Mouse (Mus musculus): Measurements from ENCODE around the gene Pnma1.

DNA sequence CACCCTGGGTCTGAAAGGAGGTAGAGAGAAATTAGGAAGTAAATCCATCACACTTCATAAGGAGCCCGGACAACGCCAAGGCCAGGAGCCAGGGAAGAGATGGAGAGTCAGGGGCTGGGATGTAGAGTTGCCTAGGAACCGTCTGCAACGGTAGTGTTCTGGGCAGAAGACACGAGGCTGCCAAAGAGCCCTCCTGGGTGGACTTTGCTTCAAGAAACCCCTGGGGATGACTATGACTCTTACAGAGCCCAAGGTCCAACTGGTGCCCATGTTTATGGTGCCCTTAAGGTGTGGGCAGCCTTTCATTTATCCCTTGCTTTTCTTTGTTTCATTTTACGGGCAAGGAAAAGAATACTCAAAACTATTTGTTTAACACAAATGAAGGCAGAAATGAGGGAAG is 33.7 kb upstream of the Pnma1 start:
- TF ChIP-seq CTCF (IDR thresholded peaks at IDR 0.05; ENCODE audit: low read depth, low read length) (no peak), POLR2A (IDR thresholded peaks at IDR 0.05; ENCODE audit: insufficient read depth, low read length) (no peak), EP300 (IDR thresholded peaks at IDR 0.05; ENCODE audit: insufficient read depth, low read depth, low read length) (no peak)
